Mouse (Mus musculus): Measurements from ENCODE around the gene Apom. TPM values are rescaled to one million over a fixed set of nuclear protein-coding genes. Genes with fewer than 3 reads are reported as not detected.

The Apom gene
- total RNA-seq, 4 experiments from 2014 or later = not detected

DNA sequence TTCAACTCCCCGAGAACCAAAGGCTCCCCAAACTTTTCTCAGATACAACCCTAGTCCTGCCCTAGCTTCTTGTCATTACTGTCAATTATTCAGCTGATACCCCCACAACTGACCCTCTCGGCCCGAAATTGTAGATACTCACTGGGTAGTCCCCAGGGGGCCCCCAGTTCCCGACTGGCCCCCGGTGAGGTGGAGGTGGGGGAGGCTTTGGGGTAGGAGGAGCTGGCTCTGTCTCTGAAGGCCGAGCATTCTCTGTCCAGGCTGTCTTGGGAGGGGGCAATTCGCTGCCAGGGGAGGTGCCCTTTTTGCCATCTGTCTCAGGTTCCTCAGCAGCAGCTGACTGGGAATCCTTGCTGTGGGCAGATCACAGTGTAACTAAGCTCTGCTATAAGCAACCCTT lies 27.8 kb upstream of the Apom start:
- DNase-seq (ENCODE audit: low spot score in 2 of 2) = no peak

DNA sequence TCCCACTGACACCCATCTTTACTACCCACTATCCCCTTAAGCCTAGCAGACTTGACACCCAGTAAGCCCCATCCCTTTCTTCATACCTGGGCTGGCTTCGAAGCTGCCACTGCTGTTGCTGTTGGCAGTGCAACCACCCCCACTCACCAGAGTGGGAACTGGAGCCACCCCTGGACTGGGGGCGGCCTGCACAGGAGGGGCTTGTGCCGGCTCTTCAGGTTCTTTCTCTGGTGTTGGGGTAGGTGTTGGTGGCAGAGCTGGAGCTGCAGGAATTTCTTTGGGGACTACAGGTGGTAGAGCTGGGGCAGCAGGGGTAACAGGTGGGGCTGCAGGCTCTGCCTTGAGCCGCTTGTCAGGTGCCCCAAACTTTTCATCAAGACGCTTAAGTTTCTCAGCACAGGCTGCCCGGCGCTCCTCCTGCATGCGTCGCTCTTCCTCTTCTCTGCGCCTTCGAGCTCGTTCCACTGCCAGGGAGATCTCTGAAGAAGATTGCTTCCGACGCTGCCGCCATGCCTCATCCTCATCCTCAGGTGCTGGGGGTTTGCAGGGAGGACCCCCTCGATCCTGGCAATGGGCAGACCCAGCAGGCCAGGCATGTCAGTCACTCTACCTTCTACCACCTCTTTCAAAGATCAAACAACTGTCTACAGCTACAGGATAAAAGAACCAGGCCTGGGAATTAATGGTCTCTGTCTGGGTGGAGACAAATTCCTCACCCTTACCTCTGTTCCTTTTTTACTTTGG lies 27.2 kb upstream of the Apom start:
- DNase-seq (ENCODE audit: low spot score in 2 of 2) = no peak

DNA sequence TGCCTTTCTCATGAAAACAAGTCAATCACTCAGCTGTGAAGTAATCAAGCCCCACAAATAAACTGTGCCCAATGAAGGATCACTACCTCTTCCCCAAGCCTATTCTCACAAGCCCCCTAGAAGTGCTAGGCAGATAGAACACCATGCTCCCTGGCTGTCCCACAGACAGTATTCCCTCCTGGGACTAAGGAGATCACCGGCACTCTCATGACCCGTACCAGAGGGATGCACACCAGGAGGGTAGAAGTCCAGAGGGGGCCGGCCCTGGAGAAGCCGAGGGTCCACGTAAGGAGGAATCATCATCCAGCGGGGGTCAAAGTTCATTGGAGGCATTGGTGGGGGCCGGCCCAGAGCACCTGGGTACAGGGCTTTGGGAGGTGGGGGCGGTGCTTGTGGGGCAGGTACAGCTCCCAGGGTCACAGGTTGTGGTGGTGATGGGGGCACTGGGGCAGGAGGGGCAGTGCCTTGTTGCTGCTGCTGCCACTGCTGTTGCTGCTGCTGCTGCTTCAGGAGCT lies 25.9 kb upstream of the Apom start:
- DNase-seq (ENCODE audit: low spot score in 2 of 2) = no peak

DNA sequence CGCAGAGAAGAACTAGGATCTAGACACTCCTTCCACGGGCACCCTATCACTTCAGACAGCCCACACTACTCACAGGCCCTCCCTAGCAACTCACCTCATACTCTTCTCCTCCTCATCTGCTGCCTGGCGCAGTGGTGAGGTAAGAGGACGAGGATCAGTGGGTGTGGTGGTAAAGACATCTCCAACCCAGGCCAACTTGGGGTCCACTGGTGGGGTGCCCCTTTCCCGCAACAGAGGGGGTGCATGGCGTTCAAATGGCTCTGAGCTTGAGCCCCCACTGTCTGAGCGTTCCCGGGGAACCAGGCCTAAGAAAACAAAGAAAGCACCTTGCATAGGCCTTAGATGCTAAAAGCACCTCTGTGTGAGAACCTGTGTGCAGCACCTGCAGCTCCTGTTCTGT lies 25.4 kb upstream of the Apom start:
- DNase-seq (ENCODE audit: low spot score in 2 of 2) = no peak

DNA sequence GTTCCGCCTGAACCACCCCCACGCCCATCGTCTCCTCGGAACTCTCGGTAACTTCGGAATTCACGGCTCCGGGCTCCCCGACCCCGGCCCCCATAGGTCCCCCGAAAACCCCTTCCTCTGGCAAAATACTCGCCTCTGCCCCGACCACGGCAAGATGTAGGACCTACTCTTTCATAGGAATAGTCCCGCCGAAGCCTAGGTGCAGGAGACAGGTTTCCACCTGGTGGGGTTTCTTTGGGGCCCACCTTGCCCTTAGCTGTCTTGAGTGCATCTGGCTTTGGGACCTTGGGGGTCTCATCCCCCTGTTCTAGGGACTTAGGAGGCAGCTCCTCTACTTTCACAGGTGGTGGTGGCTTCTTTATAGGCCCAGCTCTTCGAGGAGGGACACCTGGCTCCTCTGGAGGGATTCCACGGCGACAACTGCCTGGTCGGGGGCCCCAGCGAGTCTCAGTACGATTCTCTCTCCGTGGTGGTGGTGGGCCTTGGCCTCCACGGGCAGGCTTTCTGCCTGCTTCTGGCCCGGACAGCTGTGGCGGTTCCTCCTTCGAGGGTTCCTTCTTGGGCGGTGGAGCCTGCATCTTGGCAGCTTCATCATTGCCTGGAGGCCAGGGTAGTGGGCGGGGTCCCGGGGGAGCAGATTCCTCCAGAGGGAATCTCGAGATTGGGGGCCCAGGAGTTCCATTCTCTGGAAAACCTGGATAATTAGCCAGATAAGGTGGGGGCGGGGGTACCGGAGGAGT lies 24.8 kb upstream of the Apom start:
- no peak for DNase-seq (ENCODE audit: low spot score in 2 of 2)

DNA sequence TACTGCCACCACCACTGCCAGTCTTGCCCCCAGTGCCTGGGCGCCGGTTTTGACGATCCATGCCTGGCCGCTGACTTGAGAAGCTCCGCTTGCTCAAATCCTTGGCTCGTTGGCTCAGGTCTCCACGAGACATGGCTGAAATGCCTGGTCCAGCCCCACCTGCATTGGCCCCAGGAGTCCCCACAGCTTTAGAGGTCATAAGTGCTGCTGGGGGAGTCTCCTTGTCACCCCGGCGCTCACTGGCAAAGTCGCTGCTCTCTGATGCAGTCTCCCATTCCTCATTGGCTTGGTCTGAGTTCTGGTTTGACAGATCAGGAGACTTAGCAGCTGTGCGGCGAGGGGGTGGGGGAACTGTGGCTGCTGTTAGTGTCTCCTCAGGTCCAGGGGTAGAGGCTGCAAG lies 23.6 kb upstream of the Apom start:
- no peak for DNase-seq (ENCODE audit: low spot score in 2 of 2)

DNA sequence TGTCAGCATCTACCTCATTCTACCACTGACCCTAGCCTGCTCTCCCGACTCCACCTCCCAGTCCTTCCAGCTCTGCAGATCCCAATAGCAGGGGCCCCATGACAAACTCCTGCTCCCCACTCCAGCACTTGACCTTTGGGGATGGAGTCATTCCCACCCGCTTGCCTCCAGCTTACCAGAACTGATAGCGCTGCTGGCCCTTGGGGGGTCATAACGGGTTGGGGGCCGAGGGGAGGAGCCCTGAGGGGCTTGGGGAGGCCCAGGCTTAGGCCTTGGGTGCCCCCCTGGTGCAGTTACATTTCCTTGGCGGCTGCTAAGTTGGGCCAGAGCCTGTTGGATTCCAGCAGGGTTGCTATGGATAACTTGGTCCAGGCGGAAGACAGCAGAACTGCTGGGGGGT lies 22.8 kb upstream of the Apom start:
- DNase-seq (ENCODE audit: low spot score in 2 of 2) = no peak

DNA sequence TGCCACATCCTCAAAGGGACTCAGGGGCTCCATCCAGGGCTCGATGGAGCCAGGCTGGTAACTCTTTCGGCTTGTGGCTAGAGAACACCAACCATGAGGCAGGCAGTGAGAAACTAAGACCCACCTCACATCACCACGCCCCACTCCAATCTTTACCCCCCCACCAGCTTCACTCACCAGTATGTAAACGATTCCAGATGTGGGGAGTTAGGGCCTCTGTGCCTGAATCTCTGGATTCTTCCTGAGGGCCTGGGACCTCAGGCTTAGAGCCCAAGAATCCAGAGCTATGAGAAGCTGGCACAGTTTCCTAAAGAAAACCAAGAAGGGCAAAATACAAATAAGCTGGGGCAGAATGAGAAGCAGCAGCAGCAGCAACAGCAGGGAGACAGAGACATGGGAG lies 22.1 kb upstream of the Apom start:
- no peak for DNase-seq (ENCODE audit: low spot score in 2 of 2)

DNA sequence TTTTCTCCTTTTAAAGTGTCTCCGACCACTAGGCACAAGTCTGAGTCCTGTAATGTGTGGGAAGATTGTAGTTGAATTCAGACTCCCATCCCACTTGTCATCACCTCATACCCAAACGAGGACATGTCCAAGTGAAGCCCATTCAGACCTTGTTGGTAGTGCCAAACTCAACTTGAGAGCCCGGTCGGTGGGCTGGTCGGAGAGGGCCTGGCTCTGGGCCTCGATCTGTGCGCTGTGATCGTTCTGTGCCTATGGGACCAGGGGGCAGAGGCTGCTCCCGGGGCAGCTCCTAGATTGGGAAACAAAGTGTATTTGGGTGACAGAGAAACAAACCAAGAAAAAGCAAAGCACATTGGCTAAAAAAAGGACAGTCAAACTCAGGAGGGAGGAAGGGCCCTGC lies 21.2 kb upstream of the Apom start:
- no peak for DNase-seq (ENCODE audit: low spot score in 2 of 2)

DNA sequence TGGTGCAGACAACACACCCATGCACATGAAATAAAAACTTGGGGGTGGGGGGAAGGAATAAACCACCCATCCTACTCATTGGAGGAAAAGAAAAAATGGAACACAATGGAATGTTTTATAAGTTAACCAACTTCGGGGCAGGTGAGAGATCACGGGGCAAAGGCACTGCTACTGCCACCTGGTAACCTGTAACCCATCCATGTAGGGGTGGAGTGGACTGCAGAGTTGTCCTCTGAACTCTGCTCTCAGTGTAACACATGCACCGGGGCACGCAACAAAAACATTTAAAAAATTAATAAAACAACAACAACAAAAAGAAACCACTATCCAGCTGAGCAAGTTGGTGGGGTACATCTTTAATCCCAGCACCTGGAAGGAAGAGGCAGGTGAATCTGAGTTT lies 20.3 kb upstream of the Apom start:
- DNase-seq (ENCODE audit: low spot score in 2 of 2) = no peak

DNA sequence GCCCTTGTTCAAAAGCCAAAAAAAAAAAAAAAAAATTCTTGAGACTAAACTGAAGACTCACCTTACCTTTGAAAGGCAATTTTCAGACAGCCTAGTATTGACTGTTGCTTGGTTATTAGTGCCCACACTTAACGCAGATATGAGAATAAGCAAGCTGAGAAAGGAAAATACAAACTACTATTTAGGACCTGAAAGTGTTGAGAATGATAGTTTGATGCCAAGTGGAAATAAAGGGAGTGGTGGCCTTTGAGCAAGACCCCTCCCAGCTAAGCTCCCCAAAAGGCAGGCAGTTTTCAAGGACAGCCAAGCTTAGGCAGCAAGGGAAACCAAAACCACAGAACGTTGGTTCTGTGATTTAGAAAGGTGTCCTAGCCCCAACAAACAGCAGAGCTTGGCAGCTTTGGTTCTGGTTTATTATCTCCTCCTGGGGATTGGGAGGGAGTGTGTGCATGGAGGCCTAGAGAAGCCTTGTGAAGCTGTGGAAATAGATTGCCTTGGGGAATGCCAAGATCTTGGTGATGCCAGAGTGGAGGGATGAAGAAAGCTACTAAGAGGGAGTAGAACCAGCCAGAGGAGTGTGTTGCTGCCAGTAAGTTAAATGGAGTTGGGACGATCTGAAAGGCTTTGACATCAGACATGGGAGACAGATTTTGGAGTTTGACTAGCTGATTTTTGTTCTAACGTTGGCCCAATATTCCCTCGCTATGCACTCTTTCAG lies 16.2 kb upstream of the Apom start:
- DNase-seq (ENCODE audit: low spot score in 2 of 2) = no peak

DNA sequence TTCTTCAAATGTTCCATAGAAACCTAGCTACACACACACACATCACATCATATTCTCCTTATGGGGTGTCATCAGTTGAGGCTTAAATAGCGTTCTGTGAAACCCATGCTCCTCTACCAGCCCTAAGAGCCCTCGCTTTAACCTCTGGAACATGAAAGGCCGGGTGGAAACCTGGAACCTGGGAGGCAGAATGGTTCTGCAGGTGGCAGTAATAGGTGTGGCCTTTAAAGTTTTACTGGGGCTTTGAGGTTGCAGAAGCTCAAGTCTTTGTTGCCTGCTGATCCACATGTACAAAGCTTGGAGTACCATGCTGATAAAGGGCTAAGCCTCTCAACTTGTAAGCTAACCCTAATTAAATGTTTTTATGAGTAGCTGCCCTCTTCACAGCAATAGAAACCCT lies 15.5 kb upstream of the Apom start:
- no peak for DNase-seq (ENCODE audit: low spot score in 2 of 2)

DNA sequence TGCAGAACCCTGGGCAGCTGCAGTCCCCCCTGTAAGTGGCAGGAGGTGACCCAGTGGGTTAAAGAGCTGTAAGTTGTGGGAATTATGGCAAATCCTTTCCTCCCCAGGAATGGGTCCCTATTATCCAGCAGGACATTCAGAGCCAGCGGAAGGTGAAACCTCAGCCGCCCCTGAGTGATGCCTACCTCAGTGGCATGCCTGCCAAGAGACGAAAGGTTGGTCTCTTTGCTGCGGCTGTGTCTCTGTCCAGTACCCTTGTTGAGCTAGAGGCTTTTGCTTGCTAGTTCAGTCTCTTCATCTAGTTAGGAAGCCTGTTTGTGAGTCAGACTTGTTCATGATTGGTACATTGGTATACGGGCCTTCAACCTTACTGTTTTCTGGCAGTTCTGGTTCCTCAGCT lies 14.3 kb upstream of the Apom start:
- DNase-seq (ENCODE audit: low spot score in 2 of 2) = no peak

DNA sequence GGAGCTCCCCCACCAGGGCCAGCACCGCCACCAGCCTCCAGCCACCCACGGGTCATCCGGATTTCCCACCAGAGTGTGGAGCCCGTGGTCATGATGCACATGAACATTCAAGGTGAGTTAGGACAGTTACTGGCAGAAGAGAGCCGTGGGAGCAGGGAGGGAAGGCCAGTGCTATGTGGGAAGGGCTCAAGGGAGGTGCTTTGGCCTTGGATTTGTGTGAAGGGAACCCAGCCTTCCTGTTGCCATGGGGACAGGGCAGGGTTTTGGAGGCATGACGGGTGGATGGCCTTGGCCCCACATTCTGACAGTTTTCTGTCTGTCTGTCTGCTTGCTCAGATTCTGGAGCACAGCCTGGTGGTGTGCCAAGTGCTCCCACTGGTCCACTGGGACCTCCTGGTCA lies 10.1 kb upstream of the Apom start:
- DNase-seq (ENCODE audit: low spot score in 2 of 2) = no peak

DNA sequence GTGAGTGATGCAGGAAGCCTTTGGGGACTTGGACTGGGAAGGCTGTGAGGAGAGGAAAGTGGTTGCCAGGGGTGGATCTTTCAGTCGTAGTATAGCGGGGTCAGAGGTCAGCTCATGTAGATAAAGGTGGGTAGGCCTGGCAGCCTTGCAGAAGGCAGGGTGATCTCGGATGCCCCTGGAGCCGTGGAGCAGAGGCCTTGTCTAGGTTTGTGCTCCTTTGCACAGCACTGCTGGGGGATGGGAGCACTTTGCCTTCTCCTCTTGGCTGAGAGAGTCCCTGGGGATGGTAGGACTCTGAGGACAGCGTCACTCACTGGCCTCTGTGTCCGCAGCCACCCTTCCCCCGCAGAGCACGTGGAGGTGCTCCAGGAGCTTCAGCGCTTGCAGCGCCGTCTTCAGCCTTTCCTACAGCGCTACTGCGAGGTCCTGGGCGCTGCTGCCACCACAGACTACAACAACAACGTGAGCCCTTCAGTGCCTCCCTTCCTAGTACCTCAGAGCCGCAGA lies 8.7 kb upstream of the Apom start:
- no peak for DNase-seq (ENCODE audit: low spot score in 2 of 2)

DNA sequence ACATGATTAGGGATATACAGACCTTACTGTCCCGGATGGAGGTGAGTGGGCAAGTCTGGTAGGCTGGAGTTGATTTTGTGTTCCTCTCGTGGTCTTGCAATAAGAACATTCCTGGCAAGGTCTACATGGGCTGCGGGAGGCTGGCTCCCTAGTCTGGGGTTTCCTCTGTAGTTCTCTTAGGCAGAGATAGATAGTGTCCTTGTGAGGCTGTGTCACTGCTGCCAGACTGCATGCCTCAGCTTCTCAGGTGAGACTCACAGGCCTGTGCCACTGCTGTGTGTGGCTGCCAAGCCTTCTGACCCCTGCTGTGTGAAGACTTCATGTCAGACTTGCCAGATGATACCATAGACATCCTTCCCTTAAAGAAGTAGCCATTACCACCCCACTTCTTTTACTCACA lies 7.4 kb upstream of the Apom start:
- no peak for DNase-seq (ENCODE audit: low spot score in 2 of 2)

DNA sequence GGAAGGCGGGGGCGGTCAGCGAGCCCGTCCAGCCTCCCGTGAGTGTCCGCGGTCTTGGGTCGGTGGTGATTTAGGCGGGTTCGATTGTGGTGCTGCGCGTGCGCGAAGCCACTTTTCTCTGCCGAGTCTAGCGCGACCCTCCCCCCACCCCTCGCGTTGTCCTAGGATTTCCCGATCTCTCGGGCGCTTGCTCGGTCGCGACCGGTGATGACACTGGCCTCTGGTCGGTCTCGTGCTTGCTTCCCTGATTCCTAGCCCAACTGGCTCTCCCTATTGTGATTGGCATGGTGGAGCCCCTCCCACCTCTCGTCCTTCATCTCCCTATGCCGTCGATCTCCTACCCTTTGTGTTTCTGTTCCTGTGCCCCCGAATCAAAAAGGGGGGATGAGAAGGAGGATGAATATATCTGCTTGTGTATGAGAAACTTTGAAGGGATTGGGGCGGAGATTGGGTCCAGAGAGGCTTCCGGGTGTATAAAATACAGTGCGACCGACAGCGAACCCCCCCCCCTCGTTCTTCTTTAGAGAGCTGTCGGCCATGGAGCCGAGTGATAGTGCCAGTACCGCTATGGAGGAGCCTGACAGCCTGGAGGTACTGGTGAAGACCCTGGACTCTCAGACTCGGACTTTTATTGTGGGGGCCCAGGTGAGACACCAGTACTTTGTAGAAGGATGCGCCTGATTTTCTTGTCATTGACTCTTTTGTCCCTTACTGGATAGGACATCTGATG lies 3.9 kb upstream of the Apom start:
- DNase-seq (ENCODE audit: low spot score in 2 of 2) = peak in 1 of 2 experiments; percentile 56

DNA sequence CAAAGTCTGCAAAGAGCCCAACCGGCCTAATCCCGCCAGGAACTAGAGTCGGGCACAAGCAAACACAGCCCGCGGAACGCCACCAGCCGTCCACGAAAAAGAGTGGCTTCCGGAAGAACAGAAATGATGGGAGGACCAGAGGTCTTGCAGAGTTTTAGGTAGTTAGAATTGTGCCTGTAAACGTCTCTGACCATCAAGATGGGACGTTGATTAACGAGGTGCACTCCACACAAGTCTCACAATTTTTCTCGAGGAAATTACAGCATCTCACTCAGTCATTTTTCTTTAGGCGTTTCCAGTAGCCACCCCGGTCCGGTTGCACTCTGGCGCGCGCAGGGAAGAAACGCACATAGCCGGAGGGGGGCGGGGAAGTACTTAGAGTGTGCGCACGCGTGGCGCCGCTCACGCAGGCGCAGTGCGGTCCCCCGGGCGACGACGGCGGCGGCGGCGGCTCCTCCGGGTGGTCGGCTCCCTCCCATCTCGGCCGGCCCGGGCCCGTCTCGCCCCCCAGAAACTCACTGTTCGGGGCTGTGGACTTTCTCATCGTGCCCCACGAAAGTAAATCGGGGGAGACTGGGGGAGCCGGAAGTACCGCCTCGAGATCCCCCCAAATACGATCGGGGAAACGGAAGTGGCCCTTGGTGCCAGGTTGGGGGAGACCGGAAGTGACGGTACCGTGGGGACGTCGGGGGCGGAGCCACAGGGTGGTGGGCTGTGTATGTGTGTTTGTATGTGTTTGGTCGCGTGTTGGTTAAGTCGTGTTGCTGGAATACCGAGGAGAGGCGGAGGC lies 3.1 kb upstream of the Apom start, which contains the start of gene Bag6:
TSS of gene Bag6 (plus strand) at position 378 of the 790 bp plus-strand sequence.
- peak; percentile 90 to 95 for DNase-seq (ENCODE audit: low spot score in 2 of 2)

DNA sequence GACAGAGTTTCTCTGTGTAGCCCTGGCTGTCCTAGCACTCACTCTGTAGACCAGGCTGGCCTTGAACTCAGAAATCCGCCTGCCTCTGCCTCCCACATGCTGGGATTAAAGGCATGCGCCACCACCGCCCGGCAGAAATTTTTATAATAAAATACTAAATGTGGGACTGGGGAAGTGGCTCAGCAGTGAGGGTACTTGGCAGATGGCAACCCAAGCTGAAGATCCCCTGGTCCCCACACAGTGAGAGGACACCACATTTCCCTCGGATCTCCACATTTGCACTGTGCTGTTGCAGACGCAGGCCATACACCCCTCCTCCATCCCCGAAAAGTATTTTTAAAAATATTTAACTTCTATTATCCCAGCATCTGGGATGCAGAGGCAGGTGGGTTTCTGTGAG lies 1.7 kb upstream of the Apom start:
- DNase-seq (ENCODE audit: low spot score in 2 of 2) = no peak

DNA sequence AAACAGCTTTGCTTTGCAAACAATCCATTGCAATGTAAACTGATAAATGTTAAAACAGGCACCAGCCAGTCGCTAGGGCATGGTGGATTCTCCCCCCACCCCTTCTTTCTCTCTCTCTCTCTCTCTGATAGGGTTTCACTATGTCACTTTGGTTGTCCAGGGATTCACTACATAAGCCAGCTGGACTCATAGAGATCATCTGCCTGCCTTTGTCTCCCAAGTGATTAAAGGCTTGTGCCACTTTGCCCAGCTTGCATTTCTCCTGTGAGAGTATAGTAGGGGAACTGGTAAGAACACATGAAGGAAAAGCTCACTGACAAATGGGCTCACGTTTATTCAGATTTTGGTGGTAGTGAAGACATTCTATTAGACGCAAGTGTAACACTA lies 317 bp upstream of the Apom start:
- DNase-seq (ENCODE audit: low spot score in 2 of 2) = no peak

DNA sequence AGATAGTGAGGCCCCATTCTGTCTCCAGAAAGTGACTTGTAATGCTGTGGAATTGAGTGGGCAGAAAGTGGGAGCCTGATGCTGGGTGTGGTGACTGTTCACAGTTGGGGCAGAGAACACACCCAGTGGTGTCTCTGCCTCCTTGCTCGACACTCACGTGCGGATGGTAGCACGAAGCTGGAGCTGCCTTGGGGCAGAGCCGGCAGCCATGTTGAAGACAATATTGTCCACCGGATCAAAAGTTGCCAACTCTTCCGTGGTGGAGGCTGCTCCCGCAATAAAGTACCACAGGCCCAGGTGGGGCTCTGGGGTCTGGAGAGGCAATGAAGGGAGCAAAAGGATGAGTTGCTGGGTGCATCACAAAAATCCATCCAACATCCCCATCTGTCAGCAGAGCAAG lies 812 bp downstream of the Apom start:
- DNase-seq (ENCODE audit: low spot score in 2 of 2) = no peak

Measured in layer of hippocampus, adult 8-10 months (tissue).